Mouse (Mus musculus): ENCODE results near the gene Papola. TPM values are rescaled to one million over a fixed set of nuclear protein-coding genes. Genes with fewer than 3 reads are reported as not detected.

The Papola gene
- polyA plus RNA-seq (2012; rRNA removed; ENCODE audit: low replicate concordance) = 45.3 and 67.0 TPM in 2 replicates

DNA sequence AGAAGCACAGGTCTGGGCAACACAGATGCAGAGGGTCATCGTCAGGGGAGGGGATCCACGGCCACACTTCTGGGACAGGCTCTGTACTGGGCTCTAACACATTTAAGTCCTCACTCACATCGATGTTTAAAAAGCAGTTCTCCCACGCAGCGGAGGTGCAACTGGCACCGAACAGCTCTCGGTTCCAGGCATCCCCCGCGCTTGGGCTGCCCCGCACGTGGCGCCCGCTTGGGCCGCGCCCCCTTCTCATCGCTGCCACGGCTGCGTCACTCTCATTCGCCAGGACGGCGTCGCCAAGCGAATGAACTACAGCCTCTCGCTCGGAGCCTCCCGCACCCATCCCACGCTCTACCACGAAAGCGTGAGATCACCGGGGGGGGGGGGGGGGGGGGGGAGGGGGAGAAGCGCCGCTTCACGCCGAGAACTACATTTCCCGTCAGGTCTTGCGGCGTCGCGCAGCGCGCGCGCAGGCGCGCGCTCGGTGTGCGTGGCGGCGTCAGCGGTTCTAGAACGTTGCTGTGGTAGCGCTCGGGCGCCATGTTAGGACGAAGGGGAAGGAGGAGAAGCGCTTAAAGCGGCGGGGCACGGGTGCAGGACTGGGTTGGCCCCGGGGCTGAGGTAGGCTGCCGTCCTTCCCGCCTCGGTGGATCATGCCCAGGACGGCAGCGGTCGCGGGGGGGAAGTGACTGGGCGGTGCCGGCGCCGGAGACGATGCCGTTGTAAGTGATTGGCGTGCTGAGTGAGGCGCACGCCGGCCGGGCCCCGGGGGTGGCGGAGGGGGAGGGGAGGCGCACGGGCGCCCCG lies at the start of gene Papola:
Gene Papola (plus strand): TSS at position 499 of the 804 bp plus-strand sequence.

Other genes starting within 250 kb of the Papola start
- 1.2 and 17.3 TPM in 2 replicates for gene Bdkrb2, start 221.5 kb upstream of the Papola start, polyA plus RNA-seq (2012; rRNA removed; ENCODE audit: low replicate concordance)
- gene Bdkrb1, start 181.6 kb upstream of the Papola start, polyA plus RNA-seq (2012; rRNA removed; ENCODE audit: low replicate concordance) = 0.19 and 2.0 TPM in 2 replicates
- 15.9 and 16.8 TPM in 2 replicates for gene Gskip, start 99.9 kb upstream of the Papola start, polyA plus RNA-seq (2012; rRNA removed; ENCODE audit: low replicate concordance)
- 15.4 and 21.5 TPM in 2 replicates for gene Atg2b, start 99.5 kb upstream of the Papola start, polyA plus RNA-seq (2012; rRNA removed; ENCODE audit: low replicate concordance)
- gene Ak7, start 78.7 kb upstream of the Papola start, polyA plus RNA-seq (2012; rRNA removed; ENCODE audit: low replicate concordance) = 0.06 TPM in 1 of 2 replicates, not detected in the other
- 5.2 and 9.3 TPM in 2 replicates for gene Vrk1, start 225.5 kb downstream of the Papola start, polyA plus RNA-seq (2012; rRNA removed; ENCODE audit: low replicate concordance)